Mouse (Mus musculus): ENCODE data around the gene Cd68. TPM values are rescaled to one million over a fixed set of nuclear protein-coding genes. Genes with fewer than 3 reads are reported as not detected.
"Not testable (repeated sequence)": the region's sequence is repeated elsewhere in the genome, so short reads cannot be mapped to it uniquely, and the experiment has no call there.

Gene Cd68
- polyA plus RNA-seq, 1 experiment from 2014 or later: 28.3 TPM

DNA sequence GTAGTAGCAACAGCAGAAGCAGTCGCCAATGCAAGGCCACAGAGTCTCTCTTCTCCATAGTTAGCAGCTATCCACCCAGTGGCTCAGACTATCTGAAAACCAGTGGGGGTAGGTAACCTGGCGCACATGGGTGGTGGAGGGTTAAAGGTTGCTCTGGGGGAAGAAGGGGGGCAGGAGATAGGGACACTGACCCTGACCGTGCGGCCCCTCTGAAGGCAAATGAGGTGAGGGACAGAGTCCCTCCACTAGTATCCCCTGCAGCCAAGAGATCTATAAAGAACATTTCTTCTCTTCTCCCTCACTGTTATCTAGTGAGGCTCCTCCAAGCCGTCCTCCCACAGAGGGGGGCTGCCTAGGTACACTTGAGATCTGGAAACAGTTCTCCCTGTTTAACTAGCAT, 48.1 kb downstream of the Cd68 start, which contains the start of gene Shbg:
Shbg (minus strand) TSS at position 101 of the 400 bp plus-strand sequence.
- H3K9ac ChIP-seq: no peak within 1 kb of the TSS
- H3K9me3 ChIP-seq (replicated peaks): no peaks in the 10 kb centered on the region
- H3K4me2 ChIP-seq (replicated peaks): no peak within 1 kb of the TSS
- H3K4me3 ChIP-seq (replicated peaks): no peak within 1 kb of the TSS
- H3K4me1 ChIP-seq: peaks cover 13% of the 10 kb centered on the region
- WGBS: 67% methylated on average over 5 of the region's 5 CpGs
- no peaks in the 10 kb centered on the region; the same call in 1 of the 2 replicates for H3K27me3 ChIP-seq
- no peak within 1 kb of the TSS for H3K27ac ChIP-seq (replicated peaks)
- H3K36me3 ChIP-seq: no peaks in the 10 kb centered on the region
- ATAC-seq (ENCODE audit: insufficient number of reproducible peaks, low FRiP score, low TSS enrichment, low read depth): no peak

DNA sequence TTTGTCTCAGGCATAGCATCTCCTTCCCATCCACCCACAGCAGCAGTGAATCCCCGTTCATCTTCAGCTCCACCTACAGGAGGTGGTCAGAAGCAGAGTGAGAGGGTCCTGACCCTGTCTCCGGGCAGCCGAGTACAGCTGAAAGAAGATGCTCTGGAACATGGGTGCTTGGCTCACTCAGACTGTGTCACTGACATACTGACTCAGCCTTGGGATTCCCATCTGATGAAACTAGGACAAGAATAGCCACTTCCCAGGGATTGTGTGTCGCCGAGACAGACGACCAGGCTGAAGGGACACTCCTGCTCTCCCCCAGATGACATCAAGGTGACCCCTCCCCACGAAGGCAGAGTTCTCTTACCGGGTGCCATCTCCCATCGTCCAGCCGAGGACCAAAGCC, 49.2 kb downstream of the Cd68 start:
- no peak overlapping the region for H3K4me3 ChIP-seq (replicated peaks)
- no peaks in the 10 kb centered on the region for H3K9me3 ChIP-seq (replicated peaks)
- ATAC-seq (ENCODE audit: insufficient number of reproducible peaks, low FRiP score, low TSS enrichment, low read depth): no peak
- peaks cover 7% of the 10 kb centered on the region for H3K4me1 ChIP-seq
- H3K36me3 ChIP-seq: no peaks in the 10 kb centered on the region
- H3K4me2 ChIP-seq (replicated peaks): no peak overlapping the region
- H3K27ac ChIP-seq (replicated peaks): no peak overlapping the region
- 36% methylated on average over 10 of the region's 10 CpGs for WGBS
- no peaks in the 10 kb centered on the region; the same call in 1 of the 2 replicates for H3K27me3 ChIP-seq
- no peak overlapping the region for H3K9ac ChIP-seq

DNA sequence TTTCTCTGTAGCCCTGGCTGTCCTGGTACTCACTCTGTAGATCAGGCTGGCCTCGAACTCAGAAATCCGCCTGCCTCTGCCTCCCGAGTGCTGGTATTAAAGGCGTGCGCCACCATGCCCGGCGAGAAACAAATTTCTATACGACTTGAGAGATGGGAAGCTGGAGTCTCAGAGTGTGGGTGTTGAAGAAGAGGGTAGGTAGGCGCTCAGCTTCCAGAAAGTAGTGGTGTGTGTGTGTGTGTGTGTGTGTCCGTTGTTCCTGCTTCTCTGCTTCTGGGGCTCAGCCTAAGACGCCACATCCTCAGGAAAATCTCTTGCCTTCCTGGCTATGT, 51.7 kb downstream of the Cd68 start:
- not testable (repeated sequence) for H3K27ac ChIP-seq (replicated peaks); H3K27me3 ChIP-seq; H3K4me3 ChIP-seq (replicated peaks); H3K4me1 ChIP-seq; ATAC-seq (ENCODE audit: insufficient number of reproducible peaks, low FRiP score, low TSS enrichment, low read depth); H3K9ac ChIP-seq; H3K9me3 ChIP-seq (replicated peaks); H3K36me3 ChIP-seq
- H3K4me2 ChIP-seq (replicated peaks): peak overlapping the region; percentile 27; the same call in 1 of the 2 replicates
- WGBS: 49% methylated on average over 11 of the region's 11 CpGs

MicroRNAs within 50 kb of the gene (microRNA counts, 519-probe panel; counts per million panel counts)
- microRNA mmu-miR-1934 (not detected), microRNA mmu-miR-467f (2,909 counts per million, percentile 70 among the panel's probes with 10 or more counts)

Small RNAs within 50 kb of the gene (microRNA-seq; reads per million reads assigned to microRNA genes)
- gene Mir1934 (ENCODE audit: borderline number of aligned reads) (4.1 reads per million, percentile 18 among the genes with 10 or more reads in this experiment), gene Mir467f (ENCODE audit: borderline number of aligned reads) (not detected)

Other genes starting within 250 kb of the Cd68 start
- 4.9 and 8.3 TPM in 2 replicates for gene Dnah2, start 117.0 kb downstream of the Cd68 start, polyA plus RNA-seq (2015; fragmentation: Nextera tagmentation; extraction: Ambion mirVana)
- 29.0 and 31.5 TPM in 2 replicates for gene Efnb3, start 105.9 kb downstream of the Cd68 start, polyA plus RNA-seq (2015; fragmentation: Nextera tagmentation; extraction: Ambion mirVana)
- 25.0 and 26.5 TPM in 2 replicates for gene Wrap53, start 85.9 kb downstream of the Cd68 start, polyA plus RNA-seq (2015; fragmentation: Nextera tagmentation; extraction: Ambion mirVana)
- 134 and 141 TPM in 2 replicates for gene Trp53, start 85.8 kb downstream of the Cd68 start, polyA plus RNA-seq (2015; fragmentation: Nextera tagmentation; extraction: Ambion mirVana)
- 12.4 and 13.4 TPM in 2 replicates for gene Atp1b2, start 60.2 kb downstream of the Cd68 start, polyA plus RNA-seq (2015; fragmentation: Nextera tagmentation; extraction: Ambion mirVana)
- gene Shbg, start 48.2 kb downstream of the Cd68 start, polyA plus RNA-seq (2015; fragmentation: Nextera tagmentation; extraction: Ambion mirVana): not detected in 2 replicates
- gene Sat2, start 44.1 kb downstream of the Cd68 start, polyA plus RNA-seq (2015; fragmentation: Nextera tagmentation; extraction: Ambion mirVana): 19.8 and 22.5 TPM in 2 replicates
- 33.4 and 34.2 TPM in 2 replicates for gene Fxr2, start 33.2 kb downstream of the Cd68 start, polyA plus RNA-seq (2015; fragmentation: Nextera tagmentation; extraction: Ambion mirVana)
- 5.2 TPM in 2 replicates for gene Sox15, start 10.8 kb downstream of the Cd68 start, polyA plus RNA-seq (2015; fragmentation: Nextera tagmentation; extraction: Ambion mirVana)
- gene Mpdu1, start 3.5 kb downstream of the Cd68 start, polyA plus RNA-seq (2015; fragmentation: Nextera tagmentation; extraction: Ambion mirVana): 66.5 and 67.3 TPM in 2 replicates
- gene Eif4a1, start 6.3 kb upstream of the Cd68 start, polyA plus RNA-seq (2015; fragmentation: Nextera tagmentation; extraction: Ambion mirVana): 447 and 512 TPM in 2 replicates
- 83.7 and 90.5 TPM in 2 replicates for gene Senp3, start 15.9 kb upstream of the Cd68 start, polyA plus RNA-seq (2015; fragmentation: Nextera tagmentation; extraction: Ambion mirVana)
- gene Tnfsf13, start 19.6 kb upstream of the Cd68 start, polyA plus RNA-seq (2015; fragmentation: Nextera tagmentation; extraction: Ambion mirVana): 1.0 and 1.1 TPM in 2 replicates
- gene Tnfsf12, start 29.7 kb upstream of the Cd68 start, polyA plus RNA-seq (2015; fragmentation: Nextera tagmentation; extraction: Ambion mirVana): 11.9 and 13.3 TPM in 2 replicates
- gene Tnfsfm13, start 29.9 kb upstream of the Cd68 start, polyA plus RNA-seq (2015; fragmentation: Nextera tagmentation; extraction: Ambion mirVana): 4.0 and 6.0 TPM in 2 replicates
- 24.3 and 28.2 TPM in 2 replicates for gene Polr2a, start 92.5 kb upstream of the Cd68 start, polyA plus RNA-seq (2015; fragmentation: Nextera tagmentation; extraction: Ambion mirVana)
- 0.15 and 0.18 TPM in 2 replicates for gene Slc35g3, start 95.8 kb upstream of the Cd68 start, polyA plus RNA-seq (2015; fragmentation: Nextera tagmentation; extraction: Ambion mirVana)
- 5.7 and 6.1 TPM in 2 replicates for gene Zbtb4, start 99.8 kb upstream of the Cd68 start, polyA plus RNA-seq (2015; fragmentation: Nextera tagmentation; extraction: Ambion mirVana)
- gene Chrnb1, start 129.8 kb upstream of the Cd68 start, polyA plus RNA-seq (2015; fragmentation: Nextera tagmentation; extraction: Ambion mirVana): 29.3 and 38.6 TPM in 2 replicates
- 4.1 and 4.4 TPM in 2 replicates for gene Fgf11, start 135.7 kb upstream of the Cd68 start, polyA plus RNA-seq (2015; fragmentation: Nextera tagmentation; extraction: Ambion mirVana)
- 7.5 and 10.0 TPM in 2 replicates for gene Tmem102, start 139.5 kb upstream of the Cd68 start, polyA plus RNA-seq (2015; fragmentation: Nextera tagmentation; extraction: Ambion mirVana)
- gene Gm39566, start 149.1 kb upstream of the Cd68 start, polyA plus RNA-seq (2015; fragmentation: Nextera tagmentation; extraction: Ambion mirVana): not detected in 2 replicates
- not detected in 2 replicates for gene Spem2, start 152.3 kb upstream of the Cd68 start, polyA plus RNA-seq (2015; fragmentation: Nextera tagmentation; extraction: Ambion mirVana)
- gene Spem1, start 156.0 kb upstream of the Cd68 start, polyA plus RNA-seq (2015; fragmentation: Nextera tagmentation; extraction: Ambion mirVana): 0.16 and 0.38 TPM in 2 replicates
- gene Nlgn2, start 171.6 kb upstream of the Cd68 start, polyA plus RNA-seq (2015; fragmentation: Nextera tagmentation; extraction: Ambion mirVana): 10.6 and 11.6 TPM in 2 replicates
- 388 and 399 TPM in 2 replicates for gene Tmem256, start 172.4 kb upstream of the Cd68 start, polyA plus RNA-seq (2015; fragmentation: Nextera tagmentation; extraction: Ambion mirVana)
- gene Plscr3, start 180.2 kb upstream of the Cd68 start, polyA plus RNA-seq (2015; fragmentation: Nextera tagmentation; extraction: Ambion mirVana): 126 and 148 TPM in 2 replicates
- gene Tnk1, start 192.6 kb upstream of the Cd68 start, polyA plus RNA-seq (2015; fragmentation: Nextera tagmentation; extraction: Ambion mirVana): 6.9 TPM in 2 replicates
- 0.35 and 0.47 TPM in 2 replicates for gene Tmem95, start 211.9 kb upstream of the Cd68 start, polyA plus RNA-seq (2015; fragmentation: Nextera tagmentation; extraction: Ambion mirVana)
- gene Kctd11, start 215.3 kb upstream of the Cd68 start, polyA plus RNA-seq (2015; fragmentation: Nextera tagmentation; extraction: Ambion mirVana): 13.8 and 18.1 TPM in 2 replicates
- 1.8 and 2.3 TPM in 2 replicates for gene Acap1, start 229.4 kb upstream of the Cd68 start, polyA plus RNA-seq (2015; fragmentation: Nextera tagmentation; extraction: Ambion mirVana)
- 8.7 and 9.4 TPM in 2 replicates for gene 2810408A11Rik, start 234.8 kb upstream of the Cd68 start, polyA plus RNA-seq (2015; fragmentation: Nextera tagmentation; extraction: Ambion mirVana)
- gene Neurl4, start 234.9 kb upstream of the Cd68 start, polyA plus RNA-seq (2015; fragmentation: Nextera tagmentation; extraction: Ambion mirVana): 7.8 and 8.5 TPM in 2 replicates
- 84.5 and 85.1 TPM in 2 replicates for gene Gps2, start 247.7 kb upstream of the Cd68 start, polyA plus RNA-seq (2015; fragmentation: Nextera tagmentation; extraction: Ambion mirVana)

Measured in embryonic facial prominence, embryonic 15.5 days (tissue).